Mouse (Mus musculus): ENCODE measurements around the gene Scai.

GRCm38 (mm10) chr2:39183587-39183986 lies 6.9 kb downstream of the Scai start:
- no peak for TF ChIP-seq CTCF (IDR thresholded peaks at IDR 0.05; ENCODE audit: low read depth)
- TF ChIP-seq EP300 (IDR thresholded peaks at IDR 0.05; ENCODE audit: low read depth): no peak
